Comparison of ENCODE assay signal across 16 mouse cellular contexts in genomic region chr15:51318760-51319159, GRCm38 (mm10).
DNase-seq lines count a peak whose midpoint lies in the region; ATAC-seq and TF ChIP-seq lines count a peak whose summit lies in the region.
"Had no signal": no experiment of that assay in that cellular context is flagged by ENCODE, and none has a peak within 500 bp of the region (broad histone marks: within the 10 kb centered on the region; RNA-seq: fewer than 3 reads in every experiment).

No protein-coding gene starts in this region.

- 86% methylated on average over 2 of the region's 2 CpGs for WGBS in lung, embryonic 14.5 days

- no peaks in the 10 kb centered on the region for H3K27me3 ChIP-seq in lung, embryonic 14.5 days (ENCODE audit: insufficient read depth, low read length)
- H3K27me3 ChIP-seq: kidney, embryonic 15.5 days; limb, embryonic 13.5 days; midbrain, embryonic 12.5 days had no signal

- no peak for TF ChIP-seq CTCF in lung, embryonic 14.5 days (IDR thresholded peaks at IDR 0.05; ENCODE audit: low read depth)

- no peak overlapping the region for H3K27ac ChIP-seq in lung, embryonic 14.5 days (ENCODE audit: low read depth)
- H3K27ac ChIP-seq: kidney, embryonic 15.5 days; limb, embryonic 13.5 days; macrophage; midbrain, embryonic 12.5 days; stomach, postnatal 0 days had no signal

- ATAC-seq in cerebellum, adult (ENCODE audit: insufficient number of reproducible peaks, low FRiP score, low TSS enrichment), result no peak
- no peak for ATAC-seq in lung, embryonic 14.5 days (ENCODE audit: insufficient read depth)
- ATAC-seq: forebrain, embryonic 14.5 days had no signal

- no peaks in the 10 kb centered on the region for H3K9me3 ChIP-seq in lung, embryonic 14.5 days (ENCODE audit: low read depth, low read length)
- H3K9me3 ChIP-seq: kidney, embryonic 15.5 days; limb, embryonic 13.5 days; midbrain, embryonic 12.5 days had no signal

- intact Hi-C loops in gastrocnemius, postnatal 14 days (cut with DNase I; ENCODE audit: low total_unique reads), result no loop called here

- H3K4me3 ChIP-seq in lung, embryonic 14.5 days (ENCODE audit: low read depth, low read length), result no peak overlapping the region
- H3K4me3 ChIP-seq: kidney, embryonic 15.5 days; limb, embryonic 13.5 days; midbrain, embryonic 12.5 days had no signal

- H3K4me2 ChIP-seq in lung, embryonic 14.5 days, result no peak overlapping the region
- H3K4me2 ChIP-seq: kidney, embryonic 15.5 days; limb, embryonic 13.5 days; midbrain, embryonic 12.5 days had no signal

- no peaks in the 10 kb centered on the region for H3K4me1 ChIP-seq in lung, embryonic 14.5 days (ENCODE audit: insufficient read depth)
- H3K4me1 ChIP-seq: kidney, embryonic 15.5 days; midbrain, embryonic 12.5 days had no signal

- peak; percentile 13 to 26 for DNase-seq in cerebellum, postnatal 14 days
- peak; percentile 38 for DNase-seq in lung, embryonic 14.5 days
- DNase-seq in lung, postnatal 14 days, result no peak
- peak; percentile 30 for DNase-seq in gastrocnemius, postnatal 14 days
- no peak for DNase-seq in layer of hippocampus, adult 11-12 months (ENCODE audit: low spot score)
- DNase-seq in embryo, embryonic 9.5 days (ENCODE audit: extremely low spot score), result no peak
- DNase-seq: cerebellum, adult 11-12 months; right cerebral cortex, adult 18-20 months; thymus, postnatal 36 days had no signal

- H3K9ac ChIP-seq in lung, embryonic 14.5 days, result no peak overlapping the region
- H3K9ac ChIP-seq: kidney, embryonic 15.5 days; limb, embryonic 13.5 days; midbrain, embryonic 12.5 days had no signal

- no peaks in the 10 kb centered on the region for H3K36me3 ChIP-seq in lung, embryonic 14.5 days (ENCODE audit: insufficient read depth)
- H3K36me3 ChIP-seq: kidney, embryonic 15.5 days; limb, embryonic 13.5 days; midbrain, embryonic 12.5 days had no signal

Comparison
In these comparisons a context has a peak if more than half of its experiments do, and no peak if none do; other contexts are left out.
1. DNase-seq: peak in cerebellum, postnatal 14 days (2 of 2), lung, embryonic 14.5 days (single experiment) and gastrocnemius, postnatal 14 days (single experiment); none in lung, postnatal 14 days (single experiment), layer of hippocampus, adult 11-12 months (single experiment) and embryo, embryonic 9.5 days (single experiment).